20 mouse cellular contexts compared by ENCODE assay signal in the genomic region with DNA sequence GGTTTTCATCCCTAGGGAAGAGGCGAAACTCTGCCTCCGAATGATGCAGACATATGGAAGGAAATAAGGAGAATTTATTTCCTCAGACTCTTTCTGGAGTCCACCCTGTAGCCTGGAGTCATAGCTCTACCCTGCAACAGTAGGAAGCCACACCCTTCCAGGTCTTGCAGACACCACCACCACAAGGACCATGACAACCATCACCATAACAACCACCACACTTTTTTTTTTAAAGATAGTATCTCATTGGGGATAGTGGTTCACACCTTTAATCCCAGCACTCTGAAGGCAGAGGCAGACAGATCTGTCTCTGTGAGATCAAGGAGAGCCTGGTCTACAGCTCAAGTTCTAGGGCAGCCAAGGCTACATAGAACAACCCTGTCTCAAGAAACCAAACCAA. TPM values are rescaled to one million over a fixed set of nuclear protein-coding genes. Genes with fewer than 3 reads are reported as not detected.
DNase-seq lines count a peak whose midpoint lies in the region; ATAC-seq and TF ChIP-seq lines count a peak whose summit lies in the region.
"Had no signal": no experiment of that assay in that cellular context is flagged by ENCODE, and none has a peak within 500 bp of the region (broad histone marks: within the 10 kb centered on the region; RNA-seq: fewer than 3 reads in every experiment).

No protein-coding gene starts in this region.

- H3K36me3 ChIP-seq in MEL (ENCODE audit: control insufficient read depth in 1 of 2, insufficient read depth in 2 of 2, low read length in 2 of 2): peaks cover 0 to 21% of the 10 kb centered on the region in 2 experiments; a peak in 2 of 4 replicates
- H3K36me3 ChIP-seq in forebrain, embryonic 15.5 days: no peaks in the 10 kb centered on the region
- H3K36me3 ChIP-seq: embryonic facial prominence, embryonic 10.5 days; heart, embryonic 13.5 days; hindbrain, embryonic 15.5 days had no signal

- TF ChIP-seq CTCF in MEL (IDR thresholded peaks at IDR 0.05 in 2 of 3, conservative IDR thresholded peaks at IDR 0.05 in 1 of 3; ENCODE audit: control insufficient read depth in 1 of 3, insufficient read depth in 1 of 3, low read depth in 2 of 3, low read length in 3 of 3, poor library complexity in 1 of 3, severe bottlenecking in 1 of 3): no peak
- TF ChIP-seq CTCF in olfactory bulb, adult 2 months (IDR thresholded peaks at IDR 0.05; ENCODE audit: insufficient read depth, low read depth, low read length): no peak

- no peaks in the 10 kb centered on the region for H3K27me3 ChIP-seq in MEL (ENCODE audit: control insufficient read depth in 1 of 2, insufficient read depth in 2 of 2, low read length in 2 of 2)
- H3K27me3 ChIP-seq in forebrain, embryonic 15.5 days: no peaks in the 10 kb centered on the region
- H3K27me3 ChIP-seq: forebrain, embryonic 13.5 days; heart, embryonic 13.5 days; hindbrain, embryonic 15.5 days had no signal

- H3K9me3 ChIP-seq in MEL (replicated peaks; ENCODE audit: insufficient read depth, low read length): no peaks in the 10 kb centered on the region
- H3K9me3 ChIP-seq in forebrain, embryonic 15.5 days: no peaks in the 10 kb centered on the region
- H3K9me3 ChIP-seq: embryonic facial prominence, embryonic 10.5 days; forebrain, embryonic 13.5 days; heart, embryonic 13.5 days; hindbrain, embryonic 15.5 days had no signal

- 88% methylated on average over 2 of the region's 2 CpGs for WGBS in olfactory bulb, adult 2 months
- WGBS in forebrain, embryonic 15.5 days: 93% methylated on average over 2 of the region's 2 CpGs

- DNase-seq in heart, adult 11 months: peak; percentile 33
- DNase-seq in heart, adult 18-20 months: no peak
- DNase-seq in MEL (ENCODE audit: low read depth, low spot score) (peak; percentile 58), adipocyte (ENCODE audit: low spot score) (no peak)
- peak; percentile 66 for DNase-seq in induced T-regulatory cell, adult 2 months (ENCODE audit: low read depth)
- no peak for DNase-seq in lung, postnatal 4 days
- DNase-seq: adrenal gland, adult 8-10 months; adrenal gland, postnatal 36 days; cerebellum, adult 2 months; cerebellum, postnatal 10 days; gastrocnemius, postnatal 10 days; heart, postnatal 36 days had no signal

- H3K4me1 ChIP-seq in MEL (ENCODE audit: control insufficient read depth in 1 of 2, insufficient read depth in 2 of 2, low read length in 2 of 2): peaks cover 0 to 37% of the 10 kb centered on the region in 2 experiments; a peak in 2 of 4 replicates
- H3K4me1 ChIP-seq in olfactory bulb, adult 2 months (ENCODE audit: control insufficient read depth, insufficient read depth, low read length): peaks cover 11% of the 10 kb centered on the region
- H3K4me1 ChIP-seq in forebrain, embryonic 15.5 days: no peaks in the 10 kb centered on the region
- H3K4me1 ChIP-seq: forebrain, embryonic 13.5 days; heart, embryonic 13.5 days; hindbrain, embryonic 15.5 days had no signal

- no peaks in the 10 kb centered on the region for H3K79me2 ChIP-seq in MEL (ENCODE audit: control insufficient read depth, insufficient read depth, low read length, poor library complexity)

- no peak overlapping the region for H3K9ac ChIP-seq in MEL (ENCODE audit: control insufficient read depth, low read depth, low read length, poor library complexity, severe bottlenecking)
- no peak overlapping the region for H3K9ac ChIP-seq in forebrain, embryonic 15.5 days (replicated peaks)
- H3K9ac ChIP-seq: forebrain, embryonic 13.5 days; heart, embryonic 13.5 days; hindbrain, embryonic 15.5 days had no signal

- TF ChIP-seq POLR2A in MEL (IDR thresholded peaks at IDR 0.05; ENCODE audit: control insufficient read depth in 1 of 2, insufficient read depth in 1 of 2, low read depth in 1 of 2, low read length in 2 of 2, poor library complexity in 1 of 2): no peak
- no peak for TF ChIP-seq POLR2A in olfactory bulb, adult 2 months (IDR thresholded peaks at IDR 0.05; ENCODE audit: insufficient read depth, low read depth, low read length)

- no peak overlapping the region for H3K4me2 ChIP-seq in forebrain, embryonic 15.5 days (replicated peaks)
- H3K4me2 ChIP-seq: forebrain, embryonic 13.5 days; heart, embryonic 13.5 days; hindbrain, embryonic 15.5 days had no signal

- H3K27ac ChIP-seq in MEL (ENCODE audit: control insufficient read depth, low read depth, low read length): peak overlapping the region; percentile 2; the same call in 1 of the 2 replicates
- peak overlapping the region; percentile 98 for H3K27ac ChIP-seq in olfactory bulb, adult 2 months (ENCODE audit: insufficient read depth, low read depth, low read length)
- H3K27ac ChIP-seq in forebrain, embryonic 15.5 days (replicated peaks): no peak overlapping the region
- H3K27ac ChIP-seq: embryonic facial prominence, embryonic 10.5 days; forebrain, embryonic 13.5 days; heart, embryonic 13.5 days; hindbrain, embryonic 15.5 days had no signal

- no peak for TF ChIP-seq RAD21 in MEL (IDR thresholded peaks at IDR 0.05; ENCODE audit: low read depth, low read length)

- TF ChIP-seq EP300 in MEL (IDR thresholded peaks at IDR 0.05; ENCODE audit: low read depth in 1 of 2, low read length in 2 of 2): no peak

- no peak for ATAC-seq in forebrain, embryonic 15.5 days (replicated peaks)
- ATAC-seq: forebrain, embryonic 13.5 days; inflammation-experienced regulatory T-cells, adult 6 months; intestine, postnatal 0 days had no signal

- H3K4me3 ChIP-seq in MEL (ENCODE audit: control insufficient read depth in 1 of 2, insufficient read depth in 1 of 2, low read depth in 2 of 2, low read length in 2 of 2): no peak overlapping the region
- no peak overlapping the region for H3K4me3 ChIP-seq in olfactory bulb, adult 2 months (ENCODE audit: insufficient read depth, low read depth, low read length)
- H3K4me3 ChIP-seq in forebrain, embryonic 15.5 days: no peak overlapping the region
- H3K4me3 ChIP-seq: embryonic facial prominence, embryonic 10.5 days; forebrain, embryonic 13.5 days; heart, embryonic 13.5 days; hindbrain, embryonic 15.5 days had no signal

TF ChIP-seq in MEL, 35 proteins besides CTCF, POLR2A, EP300 and RAD21:
- TF ChIP-seq SIN3A (IDR thresholded peaks at IDR 0.05; ENCODE audit: low read length) (0 out of 2 replicates have a peak, but pooled peaks have one; percentile 34), ZNF384 (IDR thresholded peaks at IDR 0.05; ENCODE audit: low read depth, low read length) (peak; percentile 87), ZMIZ1 (IDR thresholded peaks at IDR 0.05; ENCODE audit: low read depth, low read length) (no peak), MXI1 (IDR thresholded peaks at IDR 0.05; ENCODE audit: low read depth, low read length) (no peak), MAZ (IDR thresholded peaks at IDR 0.05; ENCODE audit: low read depth, low read length) (no peak), MAX (IDR thresholded peaks at IDR 0.05; ENCODE audit: low read length) (no peak), CHD2 (IDR thresholded peaks at IDR 0.05; ENCODE audit: low read length) (no peak)

RNA-seq across cellular contexts. Expression of a gene that starts 16.9 kb away (rescaled TPM):
- 10 to 100 TPM in 1 of 2 experiments, 1 to 10 TPM in 1; 8.7 to 10.0 TPM for total RNA-seq in heart, adult 18-20 months (2021)
- 6.5 and 7.9 TPM in 2 replicates for total RNA-seq in MEL (2012; rRNA removed)
- 1 to 10 TPM in 1 of 2 experiments, not detected in 1; 9.7 TPM for polyA plus RNA-seq in MEL (2012; ENCODE audit: insufficient read depth in 1 of 2, insufficient read length in 2 of 2, low read depth in 1 of 2, low replicate concordance in 2 of 2, missing spikeins in 1 of 2)
- not detected in 2 replicates for polyA plus RNA-seq in olfactory bulb, adult 2 months (2012; ENCODE audit: insufficient read depth, insufficient read length, low replicate concordance, missing spikeins)
- polyA plus RNA-seq in forebrain, embryonic 15.5 days (2015; fragmentation: Nextera tagmentation; extraction: Ambion mirVana): 13.1 and 13.3 TPM in 2 replicates

RNA-seq across cellular contexts. Expression of a gene that starts 26.8 kb away (rescaled TPM):
- 10 to 100 TPM in 1 of 2 experiments, 1 to 10 TPM in 1; 5.2 to 11.0 TPM for total RNA-seq in heart, adult 18-20 months (2021)
- total RNA-seq in MEL (2012; rRNA removed): 0.88 and 1.5 TPM in 2 replicates
- 1 to 10 TPM in 1 of 2 experiments, not detected in 1; 1.7 TPM for polyA plus RNA-seq in MEL (2012; ENCODE audit: insufficient read depth in 1 of 2, insufficient read length in 2 of 2, low read depth in 1 of 2, low replicate concordance in 2 of 2, missing spikeins in 1 of 2)
- not detected in 2 replicates for polyA plus RNA-seq in olfactory bulb, adult 2 months (2012; ENCODE audit: insufficient read depth, insufficient read length, low replicate concordance, missing spikeins)
- 29.9 and 31.4 TPM in 2 replicates for polyA plus RNA-seq in forebrain, embryonic 15.5 days (2015; fragmentation: Nextera tagmentation; extraction: Ambion mirVana)

Comparison
In these comparisons a context has a peak if more than half of its experiments do, and no peak if none do; other contexts are left out.
1. DNase-seq: peak in heart, adult 11 months (single experiment), MEL (single experiment) and induced T-regulatory cell, adult 2 months (single experiment); none in heart, adult 18-20 months (0 of 2), lung, postnatal 4 days (0 of 2) and adipocyte (single experiment).